Mouse (Mus musculus): ENCODE results near the gene Dnah1. TPM values are rescaled to one million over a fixed set of nuclear protein-coding genes. Genes with fewer than 3 reads are reported as not detected.

The Dnah1 gene
- polyA plus RNA-seq, 1 experiment: 2.9 TPM

DNA sequence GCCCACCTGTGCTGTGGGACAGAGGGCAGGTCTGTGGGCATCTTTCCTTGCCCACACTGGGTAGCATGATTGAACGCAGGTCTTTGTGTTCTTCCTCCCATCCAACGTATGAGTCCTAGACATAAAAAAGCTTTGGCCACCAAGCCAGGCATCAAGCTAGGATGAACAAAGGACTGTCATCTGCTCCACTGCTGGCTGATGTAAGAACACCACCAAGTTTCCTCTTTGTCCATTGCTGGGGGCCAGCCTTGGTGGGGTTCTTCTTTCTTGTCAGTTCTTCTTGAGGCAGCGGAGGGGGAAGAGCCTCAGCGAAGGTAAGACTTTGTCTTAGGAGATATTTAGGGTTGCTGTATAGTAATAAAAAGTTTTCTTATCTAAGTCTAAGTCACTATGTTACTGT is 7.3 kb upstream of the Dnah1 start:
- H3K9ac ChIP-seq (ENCODE audit: low read depth, poor library complexity, severe bottlenecking): no peak overlapping the region
- no peaks in the 10 kb centered on the region for H3K36me3 ChIP-seq (ENCODE audit: control insufficient read depth, insufficient read depth, low read length, poor library complexity, severe bottlenecking)
- no peaks in the 10 kb centered on the region for H3K4me1 ChIP-seq (ENCODE audit: control insufficient read depth, insufficient read depth, low read length)
- TF ChIP-seq CTCF (IDR thresholded peaks at IDR 0.05; ENCODE audit: low read depth, low read length): no peak
- no peak for TF ChIP-seq POLR2A (IDR thresholded peaks at IDR 0.05; ENCODE audit: insufficient read depth, low read length)
- TF ChIP-seq EP300 (IDR thresholded peaks at IDR 0.05; ENCODE audit: insufficient read depth, low read depth, low read length): no peak
- H3K27ac ChIP-seq (ENCODE audit: insufficient read depth, low read length): no peak overlapping the region
- H3K27me3 ChIP-seq (ENCODE audit: control insufficient read depth, insufficient read depth, low read length, poor library complexity, severe bottlenecking): no peaks in the 10 kb centered on the region
- no peaks in the 10 kb centered on the region for H3K9me3 ChIP-seq (replicated peaks; ENCODE audit: control insufficient read depth, insufficient read depth, low read length, poor library complexity, severe bottlenecking)
- no peak overlapping the region for H3K4me3 ChIP-seq (ENCODE audit: low read depth, low read length)

DNA sequence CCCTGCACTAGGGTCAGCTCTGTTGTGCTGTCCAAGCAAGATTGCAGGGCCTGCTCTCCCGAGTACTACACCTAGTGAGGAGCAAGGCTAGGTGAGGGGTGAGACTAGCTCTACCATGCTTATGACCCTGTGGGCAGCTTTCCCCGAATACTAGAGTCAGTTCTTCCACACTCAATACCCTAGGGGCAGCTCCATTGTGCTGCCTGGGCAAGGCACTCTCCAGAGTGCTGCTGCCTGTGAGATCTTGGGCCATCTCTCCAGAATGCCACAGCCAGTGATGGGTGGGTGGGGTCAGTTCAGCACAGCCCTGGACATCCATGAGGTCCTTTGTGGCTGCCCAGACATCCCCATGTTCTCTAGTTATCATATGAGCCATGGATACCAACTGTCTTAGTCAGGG is 6.0 kb upstream of the Dnah1 start:
- Histone ChIP-seq H3K9me3 (replicated peaks; ENCODE audit: control insufficient read depth, insufficient read depth, low read length, poor library complexity, severe bottlenecking) (no peaks in the 10 kb centered on the region), H3K27me3 (ENCODE audit: control insufficient read depth, insufficient read depth, low read length, poor library complexity, severe bottlenecking) (no peaks in the 10 kb centered on the region), H3K9ac (ENCODE audit: low read depth, poor library complexity, severe bottlenecking) (no peak overlapping the region), H3K27ac (ENCODE audit: insufficient read depth, low read length) (no peak overlapping the region), H3K4me1 (ENCODE audit: control insufficient read depth, insufficient read depth, low read length) (no peaks in the 10 kb centered on the region), H3K36me3 (ENCODE audit: control insufficient read depth, insufficient read depth, low read length, poor library complexity, severe bottlenecking) (no peaks in the 10 kb centered on the region), H3K4me3 (ENCODE audit: low read depth, low read length) (no peak overlapping the region)
- no peak for TF ChIP-seq EP300 (IDR thresholded peaks at IDR 0.05; ENCODE audit: insufficient read depth, low read depth, low read length)
- no peak for TF ChIP-seq CTCF (IDR thresholded peaks at IDR 0.05; ENCODE audit: low read depth, low read length)
- TF ChIP-seq POLR2A (IDR thresholded peaks at IDR 0.05; ENCODE audit: insufficient read depth, low read length): no peak

DNA sequence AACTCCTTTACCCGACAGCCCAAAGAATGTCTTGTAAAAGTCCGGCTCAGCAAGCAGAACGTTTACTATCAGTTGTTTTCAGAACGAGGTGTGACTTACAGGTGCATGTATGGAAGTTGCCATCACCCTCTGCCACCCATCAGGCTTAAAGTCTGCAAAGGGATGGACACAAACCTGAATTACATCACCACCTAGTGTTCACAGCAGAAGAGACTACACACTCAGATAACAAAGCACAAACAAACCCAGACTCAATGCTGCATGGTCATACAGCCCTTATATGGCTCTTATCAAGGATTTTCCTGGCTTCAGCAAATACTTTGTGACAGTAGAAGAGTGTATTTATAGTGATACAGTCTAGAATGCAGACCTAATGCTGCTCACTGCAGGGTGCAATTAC is 4.0 kb upstream of the Dnah1 start:
- no peak overlapping the region for H3K4me3 ChIP-seq (ENCODE audit: low read depth, low read length)
- H3K4me1 ChIP-seq (ENCODE audit: control insufficient read depth, insufficient read depth, low read length): no peaks in the 10 kb centered on the region
- H3K27ac ChIP-seq (ENCODE audit: insufficient read depth, low read length): no peak overlapping the region
- no peak for TF ChIP-seq EP300 (IDR thresholded peaks at IDR 0.05; ENCODE audit: insufficient read depth, low read depth, low read length)
- TF ChIP-seq CTCF (IDR thresholded peaks at IDR 0.05; ENCODE audit: low read depth, low read length): no peak
- no peak for TF ChIP-seq POLR2A (IDR thresholded peaks at IDR 0.05; ENCODE audit: insufficient read depth, low read length)
- no peak overlapping the region for H3K9ac ChIP-seq (ENCODE audit: low read depth, poor library complexity, severe bottlenecking)
- H3K27me3 ChIP-seq (ENCODE audit: control insufficient read depth, insufficient read depth, low read length, poor library complexity, severe bottlenecking): no peaks in the 10 kb centered on the region
- no peaks in the 10 kb centered on the region for H3K9me3 ChIP-seq (replicated peaks; ENCODE audit: control insufficient read depth, insufficient read depth, low read length, poor library complexity, severe bottlenecking)
- no peaks in the 10 kb centered on the region for H3K36me3 ChIP-seq (ENCODE audit: control insufficient read depth, insufficient read depth, low read length, poor library complexity, severe bottlenecking)

DNA sequence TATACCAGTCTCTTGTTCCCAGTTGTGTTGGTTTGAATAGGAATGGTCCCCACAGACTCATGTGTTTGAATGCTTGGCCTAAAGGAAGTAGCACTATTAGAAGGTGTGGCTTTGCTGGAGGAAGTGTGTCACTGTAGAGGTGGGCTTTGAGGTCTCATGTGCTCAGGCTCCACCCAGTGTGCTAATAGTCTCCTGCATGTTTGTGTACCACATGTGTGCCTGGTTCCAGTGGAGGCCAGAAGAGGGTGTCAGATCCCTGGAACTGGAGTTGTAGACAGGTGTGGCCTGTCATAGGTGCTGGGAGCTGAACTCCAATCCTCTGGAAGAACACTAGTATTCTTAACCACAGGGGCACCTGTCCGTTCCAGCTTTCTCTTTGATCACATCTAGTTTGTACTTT is 3.5 kb upstream of the Dnah1 start:
- Histone ChIP-seq H3K36me3 (ENCODE audit: control insufficient read depth, insufficient read depth, low read length, poor library complexity, severe bottlenecking) (no peaks in the 10 kb centered on the region), H3K9me3 (replicated peaks; ENCODE audit: control insufficient read depth, insufficient read depth, low read length, poor library complexity, severe bottlenecking) (no peaks in the 10 kb centered on the region), H3K9ac (ENCODE audit: low read depth, poor library complexity, severe bottlenecking) (no peak overlapping the region), H3K27ac (ENCODE audit: insufficient read depth, low read length) (no peak overlapping the region), H3K27me3 (ENCODE audit: control insufficient read depth, insufficient read depth, low read length, poor library complexity, severe bottlenecking) (no peaks in the 10 kb centered on the region), H3K4me1 (ENCODE audit: control insufficient read depth, insufficient read depth, low read length) (no peaks in the 10 kb centered on the region), H3K4me3 (ENCODE audit: low read depth, low read length) (no peak overlapping the region)
- TF ChIP-seq EP300 (IDR thresholded peaks at IDR 0.05; ENCODE audit: insufficient read depth, low read depth, low read length) (no peak), CTCF (IDR thresholded peaks at IDR 0.05; ENCODE audit: low read depth, low read length) (no peak), POLR2A (IDR thresholded peaks at IDR 0.05; ENCODE audit: insufficient read depth, low read length) (no peak)

DNA sequence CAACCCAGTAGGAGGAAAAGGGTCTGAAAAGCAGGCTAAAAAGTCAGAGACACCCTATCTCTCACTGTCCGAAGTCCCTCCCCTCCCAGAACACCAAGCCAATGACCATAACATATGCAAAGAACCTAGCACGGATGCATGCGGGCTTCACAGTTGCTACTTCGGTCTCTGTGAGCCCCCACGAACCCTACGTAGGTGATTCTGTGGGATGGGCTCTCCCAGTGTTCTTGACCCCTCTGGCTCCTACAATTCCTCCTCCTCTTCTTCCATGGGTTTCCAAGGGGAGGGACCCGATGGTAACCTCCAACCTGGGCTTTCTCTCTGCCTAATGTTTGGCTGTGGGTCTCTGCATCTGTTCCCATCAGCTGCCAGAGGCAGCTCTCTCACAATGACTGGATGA is 3.1 kb upstream of the Dnah1 start:
- H3K9ac ChIP-seq (ENCODE audit: low read depth, poor library complexity, severe bottlenecking): no peak overlapping the region
- H3K4me3 ChIP-seq (ENCODE audit: low read depth, low read length): no peak overlapping the region
- no peaks in the 10 kb centered on the region for H3K4me1 ChIP-seq (ENCODE audit: control insufficient read depth, insufficient read depth, low read length)
- H3K27ac ChIP-seq (ENCODE audit: insufficient read depth, low read length): no peak overlapping the region
- no peaks in the 10 kb centered on the region for H3K36me3 ChIP-seq (ENCODE audit: control insufficient read depth, insufficient read depth, low read length, poor library complexity, severe bottlenecking)
- TF ChIP-seq CTCF (IDR thresholded peaks at IDR 0.05; ENCODE audit: low read depth, low read length): no peak
- TF ChIP-seq EP300 (IDR thresholded peaks at IDR 0.05; ENCODE audit: insufficient read depth, low read depth, low read length): no peak
- no peak for TF ChIP-seq POLR2A (IDR thresholded peaks at IDR 0.05; ENCODE audit: insufficient read depth, low read length)
- no peaks in the 10 kb centered on the region for H3K9me3 ChIP-seq (replicated peaks; ENCODE audit: control insufficient read depth, insufficient read depth, low read length, poor library complexity, severe bottlenecking)
- no peaks in the 10 kb centered on the region for H3K27me3 ChIP-seq (ENCODE audit: control insufficient read depth, insufficient read depth, low read length, poor library complexity, severe bottlenecking)

DNA sequence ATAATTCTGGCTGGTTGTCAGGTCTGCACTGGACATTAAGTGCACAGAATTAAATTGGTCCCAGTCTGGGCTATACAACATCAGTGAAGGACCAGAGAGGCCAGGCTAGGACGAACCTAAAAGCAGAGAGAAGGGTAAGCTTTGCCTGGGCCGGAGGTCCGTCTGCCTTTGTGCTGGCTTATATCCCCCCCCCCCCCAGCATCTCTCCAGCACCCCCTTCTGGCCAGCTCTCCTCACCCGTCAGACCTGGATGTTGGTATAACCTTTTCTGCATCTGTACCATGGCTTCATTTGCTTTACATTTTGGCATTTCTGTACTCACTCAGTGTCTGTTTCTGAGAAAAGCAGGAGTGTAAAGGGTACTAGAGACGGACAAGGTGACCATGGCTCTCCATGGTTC is 1.9 kb upstream of the Dnah1 start:
- Histone ChIP-seq H3K27me3 (ENCODE audit: control insufficient read depth, insufficient read depth, low read length, poor library complexity, severe bottlenecking) (no peaks in the 10 kb centered on the region), H3K9ac (ENCODE audit: low read depth, poor library complexity, severe bottlenecking) (no peak overlapping the region), H3K9me3 (replicated peaks; ENCODE audit: control insufficient read depth, insufficient read depth, low read length, poor library complexity, severe bottlenecking) (no peaks in the 10 kb centered on the region)

More for the DNA sequence above, 1.9 kb upstream of the Dnah1 start:
- H3K36me3 ChIP-seq (ENCODE audit: control insufficient read depth, insufficient read depth, low read length, poor library complexity, severe bottlenecking): no peaks in the 10 kb centered on the region
- H3K4me1 ChIP-seq (ENCODE audit: control insufficient read depth, insufficient read depth, low read length): no peaks in the 10 kb centered on the region
- no peak for TF ChIP-seq EP300 (IDR thresholded peaks at IDR 0.05; ENCODE audit: insufficient read depth, low read depth, low read length)
- TF ChIP-seq CTCF (IDR thresholded peaks at IDR 0.05; ENCODE audit: low read depth, low read length): peak; percentile 38
- no peak overlapping the region for H3K27ac ChIP-seq (ENCODE audit: insufficient read depth, low read length)
- H3K4me3 ChIP-seq (ENCODE audit: low read depth, low read length): no peak overlapping the region
